Mouse (Mus musculus) lung, embryonic 14.5 days (tissue): ENCODE results near the gene Met. TPM values are rescaled to one million over a fixed set of nuclear protein-coding genes. Genes with fewer than 3 reads are reported as not detected.
A peak's percentile ranks its signal among the peaks of the same experiment; 100 is the strongest.

ENCODE experiments used
- ATAC-seq: fragments of 200-750 bp; cut with Nextera tagmentation; 2 replicates; pipeline ENCODE4 v1.8.0; 2017; ENCODE audit warnings: mild to moderate bottlenecking, moderate TSS enrichment, moderate library complexity; ENCODE audit not compliant: insufficient read depth
- DNase-seq: peaks from one replicate; pipeline ENCODE4 v3.0.0-alpha.2; 2015
- H3K27ac ChIP-seq: fragments of 300-500 bp; sonication (generic); 2 replicates; pipeline ENCODE4 v1.5.1; 2014; ENCODE audit warnings: low read depth, mild to moderate bottlenecking, moderate library complexity
- H3K27me3 ChIP-seq: fragments of 300-500 bp; sonication (generic); 2 replicates; pipeline ENCODE4 v1.6.1; 2014; ENCODE audit warnings: low read length, control low read depth; ENCODE audit not compliant: insufficient read depth
- H3K36me3 ChIP-seq: fragments of 300-500 bp; sonication (generic); 2 replicates; pipeline ENCODE4 v1.6.1; 2014; ENCODE audit warnings: control low read depth; ENCODE audit not compliant: insufficient read depth
- H3K4me1 ChIP-seq: fragments of 300-500 bp; sonication (generic); 2 replicates; pipeline ENCODE4 v1.6.1; 2014; ENCODE audit warnings: antibody characterized with exemption, control low read depth; ENCODE audit not compliant: insufficient read depth
- H3K4me2 ChIP-seq: fragments of 300-500 bp; sonication (generic); 2 replicates; pipeline ENCODE4 v1.6.1; 2014; ENCODE audit warnings: mild to moderate bottlenecking
- H3K4me3 ChIP-seq: fragments of 300-500 bp; sonication (generic); 2 replicates; pipeline ENCODE4 v1.5.1; 2014; ENCODE audit warnings: low read depth, low read length
- H3K9ac ChIP-seq: fragments of 300-500 bp; sonication (generic); 2 replicates; pipeline ENCODE4 v1.6.1; 2014
- H3K9me3 ChIP-seq: fragments of 300-500 bp; sonication (generic); 2 replicates; pipeline ENCODE4 v1.6.1; 2016; ENCODE audit warnings: low read depth, low read length, control low read depth
- CTCF ChIP-seq: IDR thresholded peaks from 2 replicates; pipeline ENCODE4 v1.5.1; 2016; ENCODE audit warnings: antibody characterized with exemption, low read depth
- WGBS: fragments of 180-500 bp; shearing (Covaris S2); extraction: QIAGEN DNeasy Blood & Tissue Kit; methylation state at CpG from one replicate; pipeline ENCODE4 v1.1.7; 2014; 5-methylcytosine and 5-hydroxymethylcytosine counted together
- polyA plus RNA-seq: library from polyadenylated mRNA; unstranded; fragments of >200 nt; fragmentation: Nextera tagmentation; extraction: Ambion mirVana; gene quantifications from 2 replicates; pipeline ENCODE4 v1.2.1, GENCODE M21; 2014

The Met gene
- polyA plus RNA-seq, 1 experiment from 2014 or later = 12.5 TPM

- Histone ChIP-seq H3K9ac (no peak overlapping the region), H3K27ac (no peak overlapping the region), H3K36me3 (no peaks in the 10 kb centered on the region), H3K9me3 (no peaks in the 10 kb centered on the region), H3K4me1 (peaks cover 5% of the 10 kb centered on the region; the same call in 1 of the 2 replicates), H3K27me3 (no peaks in the 10 kb centered on the region), H3K4me3 (no peak overlapping the region), H3K4me2 (no peak overlapping the region)
- 36% methylated on average over 3 of the region's 3 CpGs for WGBS
- peak; percentile 81; the same call in 1 of the 2 replicates for ATAC-seq
- DNase-seq = peak; percentile 56
- no peak for TF ChIP-seq CTCF
These were observed 40.1 kb downstream of the Met start for GRCm38 (mm10) chr6:17503724-17504123.

GRCm38 (mm10) chr6:17505530-17505929 is 41.9 kb downstream of the Met start:
- WGBS = 76% methylated on average over 3 of the region's 3 CpGs
- no peak for DNase-seq
- Histone ChIP-seq H3K27ac (no peak overlapping the region), H3K4me3 (no peak overlapping the region), H3K4me1 (peaks cover 5% of the 10 kb centered on the region; the same call in 1 of the 2 replicates), H3K36me3 (no peaks in the 10 kb centered on the region), H3K4me2 (no peak overlapping the region), H3K27me3 (no peaks in the 10 kb centered on the region), H3K9me3 (no peaks in the 10 kb centered on the region), H3K9ac (no peak overlapping the region)
- no peak for ATAC-seq
- TF ChIP-seq CTCF = no peak

DNA sequence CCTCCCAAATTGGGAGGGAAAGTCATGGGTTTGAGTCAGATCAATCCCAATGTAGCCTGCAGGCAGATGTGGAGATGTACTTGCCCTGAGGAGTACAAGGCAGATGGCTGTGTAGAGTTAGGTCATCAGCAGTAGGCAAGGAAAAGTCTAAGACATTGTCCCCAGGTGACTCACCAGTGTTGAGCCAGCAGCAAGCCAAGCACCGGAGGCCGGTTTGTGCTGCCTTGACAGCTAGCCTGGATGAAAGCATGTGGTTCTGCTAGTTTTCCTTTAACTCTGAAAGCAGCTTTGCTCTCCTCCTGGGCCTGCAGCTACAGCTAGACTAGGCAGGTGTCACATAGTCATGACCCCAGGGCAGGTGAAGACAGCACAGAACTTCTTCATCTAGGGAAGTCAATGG is 43.2 kb downstream of the Met start:
- Histone ChIP-seq H3K4me2 (no peak overlapping the region), H3K9me3 (no peaks in the 10 kb centered on the region), H3K4me1 (peaks cover 5% of the 10 kb centered on the region; the same call in 1 of the 2 replicates), H3K27me3 (no peaks in the 10 kb centered on the region), H3K4me3 (no peak overlapping the region), H3K27ac (no peak overlapping the region), H3K9ac (no peak overlapping the region), H3K36me3 (no peaks in the 10 kb centered on the region)
- TF ChIP-seq CTCF = no peak
- peak; percentile 13 for DNase-seq
- ATAC-seq = no peak
- WGBS = 70% methylated on average over 2 of the region's 2 CpGs

- Histone ChIP-seq H3K4me2 (no peak overlapping the region), H3K36me3 (no peaks in the 10 kb centered on the region), H3K27ac (no peak overlapping the region), H3K9ac (no peak overlapping the region), H3K9me3 (no peaks in the 10 kb centered on the region), H3K27me3 (no peaks in the 10 kb centered on the region), H3K4me3 (no peak overlapping the region), H3K4me1 (peaks cover 2% of the 10 kb centered on the region; the same call in 1 of the 2 replicates)
- no peak for TF ChIP-seq CTCF
- DNase-seq (no peak), ATAC-seq (no peak)
- WGBS = 35% methylated on average over 5 of the region's 5 CpGs
These were observed 44.6 kb downstream of the Met start for GRCm38 (mm10) chr6:17508184-17508583.

DNA sequence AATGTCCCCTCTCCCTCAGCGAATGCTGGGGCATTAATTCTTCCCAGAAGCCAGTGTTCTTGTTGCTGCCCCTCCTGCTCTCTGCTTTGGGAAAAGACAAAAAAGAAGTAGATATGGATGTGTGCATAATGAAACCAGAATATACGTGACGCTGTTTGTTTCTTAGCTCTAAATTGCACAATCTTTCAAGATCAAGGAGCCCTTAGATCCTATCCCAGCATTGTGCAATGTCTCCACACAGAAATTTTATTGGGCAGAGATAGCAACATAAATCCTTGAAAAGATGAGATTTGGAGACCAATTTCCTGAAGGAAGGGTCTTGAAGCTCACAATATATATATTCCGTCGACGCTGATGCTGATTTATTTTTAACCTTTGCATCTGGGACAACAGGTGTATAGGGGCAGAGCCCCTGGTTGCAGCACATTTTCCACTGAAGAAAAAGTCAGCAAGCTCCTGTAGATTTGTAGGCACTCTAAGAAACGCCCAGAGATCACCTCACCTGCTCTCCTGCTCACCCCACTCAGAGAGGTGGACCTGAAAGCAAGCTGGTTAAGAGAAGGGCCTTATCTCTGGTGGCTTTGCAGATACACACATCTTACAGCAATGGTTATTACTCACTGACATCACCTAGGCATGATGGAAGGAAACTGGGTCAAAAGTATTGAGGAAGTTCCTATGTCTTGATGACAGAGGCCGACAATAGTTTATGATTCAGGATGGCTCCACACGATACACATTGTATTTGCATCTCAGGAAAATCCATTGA is 45.2 kb downstream of the Met start:
- H3K27me3 ChIP-seq = no peaks in the 10 kb centered on the region
- no peak overlapping the region for H3K4me2 ChIP-seq
- no peak for TF ChIP-seq CTCF
- no peak for DNase-seq
- WGBS = 66% methylated on average over 9 of the region's 9 CpGs
- H3K4me1 ChIP-seq = no peaks in the 10 kb centered on the region
- ATAC-seq = no peak
- no peak overlapping the region for H3K27ac ChIP-seq
- H3K36me3 ChIP-seq = no peaks in the 10 kb centered on the region
- no peak overlapping the region for H3K9ac ChIP-seq
- no peaks in the 10 kb centered on the region for H3K9me3 ChIP-seq
- H3K4me3 ChIP-seq = no peak overlapping the region

GRCm38 (mm10) chr6:17513381-17513780 is 49.8 kb downstream of the Met start:
- Histone ChIP-seq H3K9ac (no peak overlapping the region), H3K36me3 (no peaks in the 10 kb centered on the region), H3K4me3 (no peak overlapping the region), H3K4me1 (peaks cover 5% of the 10 kb centered on the region; the same call in 1 of the 2 replicates), H3K9me3 (no peaks in the 10 kb centered on the region), H3K4me2 (no peak overlapping the region), H3K27me3 (no peaks in the 10 kb centered on the region), H3K27ac (no peak overlapping the region)
- no peak for TF ChIP-seq CTCF
- ATAC-seq = no peak
- DNase-seq = no peak
- 86% methylated on average over 15 of the region's 15 CpGs for WGBS

- ATAC-seq (peak; percentile 84), DNase-seq (peak; percentile 72)
- peak overlapping the region; percentile 60 for H3K27ac ChIP-seq
- 17% methylated on average over 7 of the region's 7 CpGs for WGBS
- H3K4me2 ChIP-seq = peak overlapping the region; percentile 48
- H3K9ac ChIP-seq = no peak overlapping the region
- H3K9me3 ChIP-seq = no peaks in the 10 kb centered on the region
- no peak for TF ChIP-seq CTCF
- H3K4me1 ChIP-seq = peaks cover 5% of the 10 kb centered on the region; the same call in 1 of the 2 replicates
- H3K4me3 ChIP-seq = no peak overlapping the region
- no peaks in the 10 kb centered on the region for H3K27me3 ChIP-seq
- no peaks in the 10 kb centered on the region for H3K36me3 ChIP-seq
These were observed 52.3 kb downstream of the Met start for GRCm38 (mm10) chr6:17515775-17516460.
